Mouse (Mus musculus) limb, embryonic 11.5 days (tissue): ENCODE measurements at regions not wholly inside any gene's neighbourhood (a gene's known extent, or its start where the extent isn't known, plus 50 kb on each side); places are given as distances from the start of the nearest gene placed in this dataset.
"Not testable (repeated sequence)": the region's sequence is repeated elsewhere in the genome, so short reads cannot be mapped to it uniquely, and the experiment has no call there.

Experiments
- ATAC-seq: fragments of 200-750 bp; cut with Nextera tagmentation; 2 replicates; pipeline ENCODE4 v1.8.0; 2017; ENCODE audit warnings: low read depth; ENCODE audit not compliant: insufficient number of reproducible peaks, low FRiP score, low TSS enrichment
- DNase-seq: peaks from one replicate; pipeline ENCODE4 v3.0.0-alpha.2; 2015; ENCODE audit warnings: low spot score
- H3K27ac ChIP-seq: fragments of 300-500 bp; sonication (generic); replicated peaks from 2 replicates; pipeline ENCODE4 v1.5.1; 2014; ENCODE audit warnings: low read depth, mild to moderate bottlenecking, low read length
- H3K27me3 ChIP-seq: fragments of 300-500 bp; sonication (generic); 2 replicates; pipeline ENCODE4 v1.6.1; 2014; ENCODE audit warnings: mild to moderate bottlenecking, low read length, mixed read lengths; ENCODE audit not compliant: control insufficient read depth, insufficient read depth
- H3K36me3 ChIP-seq: fragments of 300-500 bp; sonication (generic); 2 replicates; pipeline ENCODE4 v1.6.1; 2014; ENCODE audit warnings: mild to moderate bottlenecking, low read length, moderate library complexity, mixed read lengths; ENCODE audit not compliant: control insufficient read depth, insufficient read depth
- H3K4me1 ChIP-seq: fragments of 300-500 bp; sonication (generic); 2 replicates; pipeline ENCODE4 v1.6.1; 2014; ENCODE audit warnings: low read length, mixed read lengths; ENCODE audit not compliant: control insufficient read depth, insufficient read depth
- H3K4me2 ChIP-seq: fragments of 300-500 bp; sonication (generic); 2 replicates; pipeline ENCODE4 v1.6.1; 2014; ENCODE audit warnings: low read depth, mild to moderate bottlenecking, moderate library complexity; ENCODE audit not compliant: severe bottlenecking
- H3K4me3 ChIP-seq: fragments of 300-500 bp; sonication (generic); 2 replicates; pipeline ENCODE4 v1.5.1; 2014; ENCODE audit warnings: low read depth, low read length
- H3K9ac ChIP-seq: fragments of 300-500 bp; sonication (generic); 2 replicates; pipeline ENCODE4 v1.6.1; 2014; ENCODE audit warnings: mild to moderate bottlenecking, low read length
- H3K9me3 ChIP-seq: fragments of 300-500 bp; sonication (generic); 2 replicates; pipeline ENCODE4 v1.6.1; 2016; ENCODE audit warnings: low read length; ENCODE audit not compliant: control insufficient read depth
- WGBS: fragments of 180-500 bp; shearing (Covaris S2); extraction: QIAGEN DNeasy Blood & Tissue Kit; methylation state at CpG from one replicate; pipeline ENCODE4 v1.1.7; 2014; 5-methylcytosine and 5-hydroxymethylcytosine counted together

GRCm38 (mm10) chr14:120770579-120770978 lies 140.4 kb upstream of the Ipo5 start:
- no peak overlapping the region for H3K4me3 ChIP-seq
- no peak for ATAC-seq
- H3K9me3 ChIP-seq, result no peaks in the 10 kb centered on the region

DNA sequence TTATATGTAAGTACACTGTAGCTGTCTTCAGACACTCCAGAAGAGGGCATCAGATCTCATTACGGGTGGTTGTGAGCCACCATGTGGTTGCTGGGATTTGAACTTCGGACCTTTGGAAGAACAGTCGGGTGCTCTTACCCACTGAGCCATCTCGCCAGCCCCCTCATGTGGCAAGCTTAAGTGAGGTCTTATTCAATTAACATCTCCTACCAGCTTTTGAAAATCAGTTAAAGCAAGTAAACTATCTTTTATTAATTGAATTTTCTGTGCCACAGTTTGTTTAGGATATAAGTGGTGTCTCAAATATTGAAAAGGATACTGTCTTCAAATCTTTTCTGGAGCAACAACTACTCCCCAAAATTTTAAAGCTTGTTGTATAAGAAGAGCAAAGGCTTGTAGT lies 138.0 kb upstream of the Ipo5 start:
- not testable (repeated sequence) for H3K27ac ChIP-seq, H3K4me3 ChIP-seq, H3K9ac ChIP-seq, H3K9me3 ChIP-seq, H3K4me2 ChIP-seq, DNase-seq, H3K4me1 ChIP-seq, ATAC-seq, H3K27me3 ChIP-seq, H3K36me3 ChIP-seq
- 65% methylated on average over 3 of the region's 4 CpGs for WGBS

More at GRCm38 (mm10) chr14:120770579-120770978, 140.4 kb upstream of the Ipo5 start:
- WGBS, result 84% methylated on average over 3 of the region's 3 CpGs
- H3K9ac ChIP-seq, result no peak overlapping the region
- no peak for DNase-seq
- H3K27ac ChIP-seq, result no peak overlapping the region
- no peaks in the 10 kb centered on the region for H3K4me1 ChIP-seq
- no peaks in the 10 kb centered on the region for H3K27me3 ChIP-seq
- no peaks in the 10 kb centered on the region for H3K36me3 ChIP-seq
- no peak overlapping the region for H3K4me2 ChIP-seq

GRCm38 (mm10) chr14:120791828-120792554 lies 119.0 kb upstream of the Ipo5 start:
- no peaks in the 10 kb centered on the region for H3K9me3 ChIP-seq
- WGBS, result 80% methylated on average over 4 of the region's 4 CpGs
- no peak for DNase-seq

DNA sequence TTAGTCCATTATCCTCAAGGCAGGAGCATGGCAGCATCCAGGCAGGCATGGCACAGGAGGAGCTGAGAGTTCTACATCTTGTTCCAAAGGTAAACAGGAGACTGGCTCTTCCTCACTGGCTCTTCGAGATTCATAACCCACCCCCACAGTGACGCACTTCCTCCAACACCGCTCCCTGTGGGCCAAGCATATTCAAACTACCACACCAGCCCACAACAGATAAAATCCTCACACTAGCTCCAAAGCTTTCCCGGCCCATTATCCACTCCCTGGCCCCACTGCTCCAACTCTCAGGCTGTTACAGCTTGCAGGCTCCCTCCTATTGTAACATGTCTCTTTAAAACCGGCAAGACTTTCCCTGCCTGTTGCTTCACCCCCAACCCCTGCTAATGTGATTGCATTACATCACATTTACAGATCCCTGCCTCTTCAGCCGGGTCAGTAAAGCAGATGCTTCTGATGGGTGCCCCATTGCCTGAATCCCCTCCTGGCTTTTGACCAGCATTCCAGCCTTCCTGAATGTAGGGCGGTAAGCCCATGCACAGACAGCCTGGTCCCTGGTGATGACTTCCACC lies 113.0 kb upstream of the Ipo5 start:
- no peaks in the 10 kb centered on the region for H3K9me3 ChIP-seq
- no peak overlapping the region for H3K4me3 ChIP-seq
- no peaks in the 10 kb centered on the region for H3K36me3 ChIP-seq
- no peak for ATAC-seq
- 77% methylated on average over 7 of the region's 7 CpGs for WGBS
- no peak for DNase-seq
- no peak overlapping the region for H3K9ac ChIP-seq
- H3K4me2 ChIP-seq, result no peak overlapping the region
- no peaks in the 10 kb centered on the region for H3K4me1 ChIP-seq
- H3K27ac ChIP-seq, result no peak overlapping the region
- no peaks in the 10 kb centered on the region for H3K27me3 ChIP-seq

More at GRCm38 (mm10) chr14:120791828-120792554, 119.0 kb upstream of the Ipo5 start:
- Histone ChIP-seq H3K27ac (no peak overlapping the region), H3K27me3 (no peaks in the 10 kb centered on the region), H3K4me1 (no peaks in the 10 kb centered on the region), H3K36me3 (no peaks in the 10 kb centered on the region), H3K9ac (no peak overlapping the region), H3K4me2 (no peak overlapping the region), H3K4me3 (no peak overlapping the region)
- ATAC-seq, result no peak

DNA sequence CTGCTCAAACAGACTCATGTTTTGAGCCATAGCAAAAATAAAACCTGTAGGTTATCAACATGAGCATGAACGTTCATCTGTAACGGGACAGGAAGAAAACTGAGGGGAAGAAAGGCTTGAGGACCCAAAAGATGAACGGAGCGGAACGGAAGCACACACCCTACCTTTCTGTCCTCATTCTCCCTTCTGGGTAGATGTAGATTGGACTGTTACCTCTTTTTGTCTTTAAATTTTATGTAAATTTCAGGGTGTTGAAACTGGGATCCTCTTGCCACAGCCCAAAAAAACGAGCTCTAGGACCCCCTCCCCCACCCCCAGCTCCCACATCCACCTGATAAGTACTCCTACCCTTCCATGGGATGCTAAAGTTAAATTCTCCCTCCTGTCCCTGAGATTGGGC lies 107.8 kb upstream of the Ipo5 start:
- Histone ChIP-seq H3K9me3 (no peaks in the 10 kb centered on the region), H3K4me3 (no peak overlapping the region), H3K27ac (no peak overlapping the region), H3K4me1 (peaks cover 2% of the 10 kb centered on the region; the same call in 1 of the 2 replicates), H3K27me3 (no peaks in the 10 kb centered on the region), H3K36me3 (no peaks in the 10 kb centered on the region), H3K9ac (no peak overlapping the region), H3K4me2 (no peak overlapping the region)
- no peak for ATAC-seq
- WGBS, result 74% methylated on average over 6 of the region's 6 CpGs
- no peak for DNase-seq

- no peaks in the 10 kb centered on the region for H3K27me3 ChIP-seq
- H3K9me3 ChIP-seq, result no peaks in the 10 kb centered on the region
- no peak overlapping the region for H3K27ac ChIP-seq
- peaks cover 2% of the 10 kb centered on the region; the same call in 1 of the 2 replicates for H3K4me1 ChIP-seq
- DNase-seq (no peak), ATAC-seq (no peak)
- no peak overlapping the region for H3K4me3 ChIP-seq
- H3K4me2 ChIP-seq, result no peak overlapping the region
- H3K36me3 ChIP-seq, result no peaks in the 10 kb centered on the region
- H3K9ac ChIP-seq, result no peak overlapping the region
- WGBS, result 13% methylated on average over 12 of the region's 12 CpGs
Measured at GRCm38 (mm10) chr14:120803739-120804138, 107.3 kb upstream of the Ipo5 start.

GRCm38 (mm10) chr14:120804183-120804848 lies 106.7 kb upstream of the Ipo5 start:
- no peak overlapping the region for H3K4me2 ChIP-seq
- H3K27me3 ChIP-seq, result no peaks in the 10 kb centered on the region
- ATAC-seq (no peak), DNase-seq (no peak)
- no peak overlapping the region for H3K27ac ChIP-seq
- peaks cover 2% of the 10 kb centered on the region; the same call in 1 of the 2 replicates for H3K4me1 ChIP-seq
- no peak overlapping the region for H3K9ac ChIP-seq
- H3K9me3 ChIP-seq, result no peaks in the 10 kb centered on the region
- no peaks in the 10 kb centered on the region for H3K36me3 ChIP-seq
- WGBS, result 32% methylated on average over 7 of the region's 7 CpGs
- no peak overlapping the region for H3K4me3 ChIP-seq

GRCm38 (mm10) chr14:120805137-120805536 lies 105.9 kb upstream of the Ipo5 start:
- ATAC-seq (no peak), DNase-seq (no peak)
- Histone ChIP-seq H3K27ac (no peak overlapping the region), H3K4me2 (no peak overlapping the region), H3K9ac (no peak overlapping the region), H3K4me3 (no peak overlapping the region), H3K36me3 (no peaks in the 10 kb centered on the region), H3K27me3 (no peaks in the 10 kb centered on the region), H3K4me1 (peaks cover 2% of the 10 kb centered on the region; the same call in 1 of the 2 replicates), H3K9me3 (no peaks in the 10 kb centered on the region)
- 48% methylated on average over 6 of the region's 6 CpGs for WGBS
